Mouse (Mus musculus): ENCODE measurements around the gene Tnf.

GRCm38 (mm10) chr17:35250348-35251120 lies 48.7 kb upstream of the Tnf start:
- TF ChIP-seq CTCF (IDR thresholded peaks at IDR 0.05; ENCODE audit: low read depth) (no peak), EP300 (optimal IDR thresholded peaks at IDR 0.05) (no peak)
